Mouse (Mus musculus) megakaryocyte, embryonic 14.5 days (primary cell): ENCODE results near the gene Gm26558.

ENCODE experiments used
- FLI1 ChIP-seq: IDR thresholded peaks from 2 replicates; pipeline ENCODE4 v1.6.1; 2012; ENCODE audit warnings: low read length, inconsistent platforms, mixed read lengths
- GATA1 ChIP-seq: IDR thresholded peaks from 3 replicates; pipeline ENCODE4 v1.6.1; 2012; ENCODE audit warnings: mixed read lengths, low read length, inconsistent platforms, borderline replicate concordance

DNA sequence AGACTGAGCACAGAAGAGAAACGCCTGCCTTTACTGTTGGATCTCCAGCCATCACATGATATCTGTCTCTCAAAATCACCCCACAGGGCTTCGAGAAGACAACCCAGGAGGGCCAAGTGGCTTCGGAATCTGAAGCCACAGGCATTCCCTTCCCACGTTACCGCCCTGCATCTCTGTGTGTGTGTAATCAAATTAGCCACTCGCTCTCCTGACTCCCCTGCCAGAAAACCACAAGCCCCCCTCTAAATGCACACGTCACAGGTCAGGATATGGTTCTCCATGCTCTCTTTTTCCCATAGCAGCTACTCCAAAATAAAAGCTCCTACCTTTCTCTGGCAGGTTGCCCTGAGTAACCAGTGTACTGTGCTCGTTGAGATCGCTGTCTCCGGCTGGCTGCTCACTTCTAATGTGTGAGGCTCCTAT is 32.6 kb downstream of the Gm26558 start:
- TF ChIP-seq GATA1, result no peak
- no peak for TF ChIP-seq FLI1
